Mouse (Mus musculus) heart, adult 2 months (tissue): ENCODE measurements around the gene Kcnmb2. TPM values are rescaled to one million over a fixed set of nuclear protein-coding genes. Genes with fewer than 3 reads are reported as not detected.
A peak's percentile ranks its signal among the peaks of the same experiment; 100 is the strongest.

Experiments used
- DNase-seq, 2 experiments: peaks; one replicate each; pipeline ENCODE4 v3.0.0; 2021
- H3K27ac ChIP-seq: fragments of 200-600 bp; 2 replicates; pipeline ENCODE4 v1.8.1; 2022
- H3K27me3 ChIP-seq: fragments of 200-500 bp; 2 replicates; pipeline ENCODE4 v1.6.1; 2012; ENCODE audit warnings: mild to moderate bottlenecking, low read length, inconsistent platforms, mixed read lengths; ENCODE audit not compliant: control insufficient read depth, insufficient read depth
- H3K36me3 ChIP-seq: fragments of 200-500 bp; 2 replicates; pipeline ENCODE4 v1.6.1; 2012; ENCODE audit warnings: low read length, inconsistent platforms; ENCODE audit not compliant: control insufficient read depth, insufficient read depth
- H3K4me1 ChIP-seq: fragments of 200-500 bp; 2 replicates; pipeline ENCODE4 v1.6.1; 2011; ENCODE audit warnings: low read length; ENCODE audit not compliant: control insufficient read depth, insufficient read depth
- H3K4me3 ChIP-seq: fragments of 200-600 bp; 2 replicates; pipeline ENCODE4 v1.8.1; 2022
- H3K79me2 ChIP-seq: fragments of 200-500 bp; replicated peaks from 2 replicates; pipeline ENCODE4 v1.6.1; 2012; ENCODE audit warnings: mild to moderate bottlenecking, inconsistent platforms, low read length, moderate library complexity, mixed read lengths; ENCODE audit not compliant: control insufficient read depth, insufficient read depth
- H3K9ac ChIP-seq: fragments of 200-500 bp; 2 replicates; pipeline ENCODE4 v1.6.1; 2012; ENCODE audit warnings: low read depth, mild to moderate bottlenecking, control low read depth, inconsistent platforms, low read length, mixed read lengths
- CTCF ChIP-seq: fragments of 200-600 bp; IDR thresholded peaks from 2 replicates; pipeline ENCODE4 v1.8.1; 2022; ENCODE audit warnings: antibody characterized with exemption, mild to moderate bottlenecking, moderate library complexity
- EP300 ChIP-seq: fragments of 200-500 bp; IDR thresholded peaks from 2 replicates; pipeline ENCODE4 v1.6.1; 2011; ENCODE audit warnings: low read depth, low read length, control low read depth; ENCODE audit not compliant: insufficient read depth
- POLR2A ChIP-seq: fragments of 200-500 bp; IDR thresholded peaks from 2 replicates; pipeline ENCODE4 v1.6.1; 2011; ENCODE audit warnings: mild to moderate bottlenecking, low read depth, low read length, control low read depth; ENCODE audit not compliant: insufficient read depth
- WGBS: fragments of 180-500 bp; shearing (Covaris S2); methylation state at CpG from one replicate; pipeline ENCODE4 v1.1.7; 2018; 5-methylcytosine and 5-hydroxymethylcytosine counted together
- intact Hi-C: fragments of 180-260 bp; cut with DNase I; formaldehyde crosslinking; loops from one replicate; pipeline ENCODE4 v1.15.1; 2025
- polyA plus RNA-seq: library from polyadenylated mRNA; depleted of rRNA; stranded (reverse); fragments of >200 nt; gene quantifications from 2 replicates; pipeline ENCODE4 v1.2.3, GENCODE M21; 2012
- total RNA-seq, 2 experiments: library from RNA; stranded (reverse); gene quantifications; 2 replicates each; pipeline ENCODE4 v1.2.3; 2021

Kcnmb2 gene
- total and polyA plus RNA-seq, 3 experiments: 0.06 TPM; not detected in 2

DNA sequence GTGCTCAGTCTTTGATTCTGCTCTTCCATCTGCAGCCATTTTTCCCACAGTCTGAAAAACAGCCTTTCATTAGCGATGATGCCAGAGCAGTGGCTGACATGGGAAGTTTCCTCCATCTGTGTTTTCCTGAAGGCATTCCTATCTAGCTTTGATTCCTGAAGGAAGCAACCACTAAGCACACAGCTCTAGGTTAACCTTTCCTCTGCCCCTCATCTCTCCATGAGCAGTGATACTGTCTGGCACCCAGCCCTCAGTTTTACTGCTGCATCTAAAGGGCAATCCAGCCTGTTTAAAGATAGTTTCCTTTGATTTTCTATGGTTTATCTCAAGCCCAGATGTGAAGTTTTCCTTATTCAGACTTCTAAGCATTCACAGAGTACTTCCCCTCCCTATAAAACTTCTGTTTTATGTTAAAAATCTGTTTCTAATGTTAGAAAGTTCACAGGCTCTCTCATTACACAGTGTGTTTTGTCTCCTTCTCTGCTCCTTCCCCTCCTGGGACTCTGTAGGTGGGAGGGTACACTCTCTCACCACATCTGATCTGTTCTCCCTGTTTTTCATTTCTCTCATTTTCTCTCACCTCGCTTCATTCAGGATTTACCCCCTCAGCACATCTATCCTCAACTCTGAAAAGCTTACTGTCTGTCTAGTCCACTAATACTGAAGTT lies 283.7 kb downstream of the Kcnmb2 start:
- Histone ChIP-seq H3K4me1 (no peaks in the 10 kb centered on the region), H3K27ac (no peak overlapping the region), H3K79me2 (no peaks in the 10 kb centered on the region), H3K36me3 (no peaks in the 10 kb centered on the region), H3K4me3 (no peak overlapping the region), H3K9ac (no peak overlapping the region), H3K27me3 (no peaks in the 10 kb centered on the region)
- intact Hi-C loops: no loop called here
- DNase-seq: no peak
- WGBS: 53% methylated on average over 2 of the region's 2 CpGs
- no peak for TF ChIP-seq CTCF
- TF ChIP-seq POLR2A: no peak
- TF ChIP-seq EP300: no peak

DNA sequence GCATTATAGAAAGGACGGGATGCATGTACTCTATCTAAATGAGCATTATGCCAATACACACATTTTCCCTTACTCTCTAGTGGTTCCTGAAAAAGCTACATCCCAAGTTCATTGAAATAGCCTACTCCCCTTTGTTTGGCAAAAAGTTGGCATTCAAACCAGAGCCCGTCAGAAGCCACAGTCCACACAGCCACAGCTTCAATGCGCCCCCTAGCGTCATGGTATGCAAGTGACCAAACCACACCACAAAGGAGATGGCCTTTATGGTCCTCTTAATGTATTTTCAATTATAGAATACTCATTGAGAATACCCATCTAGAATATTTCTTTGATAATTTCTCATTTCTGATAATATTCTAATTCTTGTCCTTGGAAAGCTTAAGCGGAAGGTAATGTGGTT lies 286.2 kb downstream of the Kcnmb2 start:
- peak in 1 of 2 experiments; percentile 21 for DNase-seq
- Histone ChIP-seq H3K27ac (no peak overlapping the region), H3K4me3 (no peak overlapping the region), H3K9ac (no peak overlapping the region), H3K79me2 (no peaks in the 10 kb centered on the region), H3K36me3 (no peaks in the 10 kb centered on the region), H3K27me3 (no peaks in the 10 kb centered on the region), H3K4me1 (no peaks in the 10 kb centered on the region)
- 33% methylated on average over 5 of the region's 5 CpGs for WGBS
- intact Hi-C loops: loop anchor here (2.0 kb wide), 1 partner anchor 398 kb away; no protein-coding TSS in a partner anchor
- peak; percentile 72 for TF ChIP-seq CTCF
- no peak for TF ChIP-seq EP300

- no peak for DNase-seq
- WGBS: 73% methylated on average over 2 of the region's 2 CpGs
- Histone ChIP-seq H3K36me3 (no peaks in the 10 kb centered on the region), H3K27me3 (no peaks in the 10 kb centered on the region), H3K79me2 (no peaks in the 10 kb centered on the region), H3K9ac (no peak overlapping the region), H3K27ac (no peak overlapping the region), H3K4me1 (no peaks in the 10 kb centered on the region), H3K4me3 (no peak overlapping the region)
- intact Hi-C loops: loop anchor here (2.0 kb wide), 1 partner anchor 398 kb away; no protein-coding TSS in a partner anchor
- TF ChIP-seq CTCF: no peak
- TF ChIP-seq EP300: no peak
- no peak for TF ChIP-seq POLR2A
Measured at GRCm38 (mm10) chr3:32188955-32189354, 286.6 kb downstream of the Kcnmb2 start.

DNA sequence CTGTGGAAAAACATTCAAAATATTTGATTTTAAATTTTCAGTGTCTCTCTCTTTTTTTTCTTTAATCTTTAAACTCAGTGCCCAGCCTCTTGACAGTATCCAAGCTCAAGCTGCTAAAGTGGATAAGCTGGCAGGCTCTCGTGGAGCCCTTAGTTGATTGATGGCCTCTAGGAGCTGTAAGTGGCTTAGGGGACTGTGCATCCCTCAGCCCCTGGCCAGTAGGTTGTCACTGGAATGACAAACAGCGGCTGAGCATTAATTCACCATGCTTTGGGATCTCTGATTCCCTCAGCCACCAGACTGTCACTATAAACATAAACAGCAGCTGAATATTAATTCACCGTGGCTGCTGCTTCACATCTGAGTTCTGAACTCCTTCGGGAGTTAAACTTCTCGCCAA lies 287.6 kb downstream of the Kcnmb2 start:
- DNase-seq: no peak
- Histone ChIP-seq H3K4me1 (no peaks in the 10 kb centered on the region), H3K27ac (no peak overlapping the region), H3K27me3 (no peaks in the 10 kb centered on the region), H3K79me2 (no peaks in the 10 kb centered on the region), H3K9ac (no peak overlapping the region), H3K36me3 (no peaks in the 10 kb centered on the region), H3K4me3 (no peak overlapping the region)
- WGBS: 52% methylated on average over 5 of the region's 5 CpGs
- intact Hi-C loops: loop anchor here (2.0 kb wide), 1 partner anchor 399 kb away; no protein-coding TSS in a partner anchor
- no peak for TF ChIP-seq POLR2A
- TF ChIP-seq EP300: no peak
- no peak for TF ChIP-seq CTCF

GRCm38 (mm10) chr3:32194014-32194413 lies 291.7 kb downstream of the Kcnmb2 start:
- WGBS: 40% methylated on average over 5 of the region's 5 CpGs

GRCm38 (mm10) chr3:32226755-32227154 lies 324.4 kb downstream of the Kcnmb2 start:
- TF ChIP-seq EP300 (no peak), POLR2A (no peak), CTCF (no peak)
- DNase-seq: no peak
- WGBS: 51% methylated on average over 2 of the region's 2 CpGs
- Histone ChIP-seq H3K79me2 (no peaks in the 10 kb centered on the region), H3K27me3 (no peaks in the 10 kb centered on the region), H3K4me3 (no peak overlapping the region), H3K4me1 (no peaks in the 10 kb centered on the region), H3K36me3 (no peaks in the 10 kb centered on the region), H3K27ac (no peak overlapping the region), H3K9ac (no peak overlapping the region)
- intact Hi-C loops: no loop called here

More at GRCm38 (mm10) chr3:32194014-32194413, 291.7 kb downstream of the Kcnmb2 start:
- Histone ChIP-seq H3K27ac (no peak overlapping the region), H3K79me2 (no peaks in the 10 kb centered on the region), H3K36me3 (no peaks in the 10 kb centered on the region), H3K9ac (no peak overlapping the region), H3K4me3 (no peak overlapping the region), H3K4me1 (no peaks in the 10 kb centered on the region), H3K27me3 (no peaks in the 10 kb centered on the region)
- TF ChIP-seq CTCF (no peak), EP300 (no peak), POLR2A (no peak)
- DNase-seq: peak in 1 of 2 experiments; percentile 11
- intact Hi-C loops: no loop called here
